Mouse (Mus musculus) 3134 (cell line): ENCODE measurements around the gene Tsga10ip.
"Not testable (repeated sequence)": the region's sequence is repeated elsewhere in the genome, so short reads cannot be mapped to it uniquely, and the experiment has no call there.

Experiments used
- DNase-seq: peaks from one replicate; pipeline ENCODE4 v3.0.0-alpha.2; 2011; ENCODE audit warnings: low spot score; ENCODE audit not compliant: insufficient read length; ENCODE audit errors: extremely low read depth

Gene Tsga10ip

DNA sequence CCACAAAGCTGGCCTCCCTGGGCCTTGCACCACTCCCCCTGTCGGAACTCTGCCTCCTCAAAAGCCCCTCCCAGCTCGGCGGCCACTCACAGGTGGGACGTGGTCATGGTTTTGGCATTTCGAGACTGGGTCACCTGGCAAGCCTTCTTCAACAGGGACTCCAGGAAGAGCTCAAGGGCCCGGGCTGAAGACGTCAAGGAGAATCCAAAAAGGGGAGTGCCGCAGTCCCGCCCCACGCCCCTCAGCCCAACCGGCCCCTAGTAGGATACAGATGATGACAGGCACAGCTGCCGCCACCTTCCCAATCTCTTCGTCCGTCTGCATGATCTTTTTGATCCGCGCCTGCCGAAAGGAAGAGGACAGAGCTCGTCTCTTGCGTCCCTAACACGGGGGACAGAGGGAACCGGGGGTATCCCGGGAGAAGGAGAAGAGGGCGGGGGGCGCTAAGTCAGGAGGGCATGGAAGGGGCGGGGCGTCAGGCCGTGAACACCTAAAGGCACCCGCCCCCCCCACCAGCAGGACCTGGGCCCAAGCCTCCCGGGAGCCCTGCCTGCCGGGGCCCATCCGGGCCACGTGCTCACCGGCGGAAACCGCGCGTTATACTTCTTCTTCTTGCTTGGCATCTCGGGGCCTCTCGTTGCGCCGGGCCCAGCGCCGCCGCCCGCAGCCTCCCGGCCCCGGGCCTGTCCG, 21.9 kb upstream of the Tsga10ip start:
- DNase-seq = peak; percentile 75

DNA sequence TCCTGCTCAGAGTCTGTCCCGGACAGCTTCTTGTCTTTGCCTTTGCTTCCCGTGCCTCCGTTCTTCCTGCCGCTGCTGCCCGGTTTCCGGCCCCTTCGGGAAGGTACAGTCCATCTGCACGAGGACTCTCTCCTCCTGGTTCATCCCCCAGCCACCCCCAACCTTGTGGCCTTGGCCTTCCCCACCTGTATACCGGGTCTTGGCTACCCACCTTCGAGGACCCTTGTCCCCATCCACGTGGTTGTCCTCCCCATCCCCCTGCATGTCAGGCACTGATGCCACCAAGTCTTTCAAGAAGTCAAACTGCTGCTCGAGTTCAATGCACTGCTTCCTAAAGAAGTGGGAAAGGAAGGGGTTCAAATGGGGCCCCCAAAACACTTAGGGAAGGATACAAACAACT, 21.2 kb upstream of the Tsga10ip start:
- no peak for DNase-seq

- no peak for DNase-seq
Measured at GRCm38 (mm10) chr19:5422895-5423443, 20.6 kb upstream of the Tsga10ip start.

GRCm38 (mm10) chr19:5422267-5422666, 19.9 kb upstream of the Tsga10ip start:
- DNase-seq = no peak

DNA sequence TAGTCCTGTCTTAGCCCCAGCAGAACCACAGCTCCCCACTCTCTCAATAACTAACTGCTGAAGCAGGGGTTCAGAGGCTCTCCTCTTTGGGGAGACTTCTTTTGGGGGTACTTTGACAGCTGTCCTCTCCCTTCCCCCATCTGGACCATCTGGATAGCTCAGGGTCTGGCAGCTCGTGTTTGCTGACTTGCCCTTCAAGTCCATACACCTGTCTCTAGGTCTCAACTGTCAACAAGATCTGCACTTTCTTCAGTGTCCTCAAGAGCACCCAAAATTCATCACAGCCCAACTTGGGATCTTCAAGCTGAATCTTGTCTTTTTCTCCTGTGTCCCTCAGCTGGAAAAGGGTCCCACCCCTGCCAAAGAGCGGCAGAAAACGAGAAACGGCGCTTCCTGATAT, 19.5 kb upstream of the Tsga10ip start:
- no peak for DNase-seq

GRCm38 (mm10) chr19:5420579-5420978, 18.3 kb upstream of the Tsga10ip start:
- DNase-seq = no peak

DNA sequence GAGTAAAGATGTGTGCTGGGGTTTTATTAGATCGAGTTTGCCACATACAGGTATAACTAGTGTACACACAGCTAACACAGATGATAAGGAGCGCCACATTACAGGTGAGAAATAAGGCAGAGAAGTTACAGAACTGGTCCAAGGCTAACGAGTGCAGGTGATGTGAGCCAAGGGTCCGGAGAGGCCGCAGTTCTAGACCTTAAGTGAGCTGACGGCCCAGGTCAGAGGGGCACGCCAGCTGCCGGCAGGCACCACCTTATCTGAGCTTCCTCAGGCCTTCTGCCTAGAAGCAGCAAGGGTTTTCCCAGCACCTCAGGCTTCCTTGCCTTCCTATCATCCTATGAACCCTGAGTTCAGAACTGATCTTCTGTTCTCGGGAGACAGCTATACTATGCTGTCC, 17.3 kb upstream of the Tsga10ip start:
- no peak for DNase-seq

GRCm38 (mm10) chr19:5418750-5419466, 16.6 kb upstream of the Tsga10ip start:
- DNase-seq = no peak

DNA sequence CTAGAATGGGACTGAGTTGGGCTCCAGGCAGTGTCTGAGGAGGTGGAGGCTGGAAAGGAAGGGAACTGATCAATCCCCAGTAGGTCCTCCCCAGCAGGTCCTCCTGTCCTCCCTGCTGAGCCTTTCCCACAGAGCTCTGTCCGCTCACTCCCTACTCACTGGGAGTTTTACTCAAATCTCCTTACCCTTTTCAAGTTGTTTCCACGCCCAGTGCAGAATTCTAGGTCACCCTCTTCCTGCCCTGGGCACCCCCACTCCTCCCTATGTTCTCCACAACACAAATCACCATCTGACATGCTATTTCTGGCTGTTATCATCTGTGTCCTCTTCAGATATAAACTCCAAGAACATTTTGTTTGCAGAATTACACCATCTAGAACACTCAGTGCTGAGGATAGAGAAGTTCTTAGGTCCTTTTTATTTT, 12.2 kb upstream of the Tsga10ip start:
- DNase-seq = no peak

DNA sequence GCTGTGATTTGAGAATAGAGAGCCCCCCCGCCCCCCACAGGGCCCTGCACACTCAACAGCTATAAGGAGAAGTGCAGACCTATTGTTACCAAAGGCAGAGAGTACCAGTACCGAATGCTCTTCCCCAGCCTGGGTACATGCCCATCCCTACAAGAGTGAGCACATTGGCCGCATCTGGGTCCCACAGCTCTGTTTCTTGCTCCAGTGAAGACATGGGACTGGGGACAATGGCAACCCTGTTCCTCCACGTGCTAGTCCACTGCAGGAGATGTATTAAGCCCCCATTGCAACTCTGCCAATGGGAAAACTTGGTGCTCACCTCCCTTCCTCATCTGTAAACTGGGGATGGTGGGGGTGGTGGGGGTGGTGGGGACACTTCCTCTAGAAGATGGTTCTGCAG, 11.5 kb upstream of the Tsga10ip start:
- no peak for DNase-seq

DNA sequence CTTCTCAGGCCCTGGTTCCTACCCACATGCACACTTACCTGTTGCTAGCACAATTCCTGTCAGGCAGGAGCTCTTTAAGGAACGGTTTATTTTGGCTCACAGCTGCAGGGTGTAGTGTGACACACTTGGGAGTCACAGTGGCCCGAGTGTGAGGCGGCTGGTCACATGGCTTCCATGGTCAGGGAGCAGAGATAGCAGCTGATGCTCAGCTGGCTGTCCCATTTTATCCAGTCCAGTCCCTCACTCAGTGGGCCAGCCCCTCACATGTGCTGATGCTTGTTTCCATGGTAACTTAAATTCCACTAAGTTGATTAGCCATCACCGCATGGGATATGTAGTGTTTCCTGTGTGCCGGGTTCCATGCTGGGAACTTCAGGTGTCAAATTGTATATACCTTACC, 9.6 kb upstream of the Tsga10ip start:
- no peak for DNase-seq

- no peak for DNase-seq
Measured at GRCm38 (mm10) chr19:5410641-5411040, 8.3 kb upstream of the Tsga10ip start.

GRCm38 (mm10) chr19:5409068-5409467, 6.7 kb upstream of the Tsga10ip start:
- DNase-seq = no peak

- DNase-seq = no peak
Measured at GRCm38 (mm10) chr19:5408057-5409001, 6.0 kb upstream of the Tsga10ip start.

DNA sequence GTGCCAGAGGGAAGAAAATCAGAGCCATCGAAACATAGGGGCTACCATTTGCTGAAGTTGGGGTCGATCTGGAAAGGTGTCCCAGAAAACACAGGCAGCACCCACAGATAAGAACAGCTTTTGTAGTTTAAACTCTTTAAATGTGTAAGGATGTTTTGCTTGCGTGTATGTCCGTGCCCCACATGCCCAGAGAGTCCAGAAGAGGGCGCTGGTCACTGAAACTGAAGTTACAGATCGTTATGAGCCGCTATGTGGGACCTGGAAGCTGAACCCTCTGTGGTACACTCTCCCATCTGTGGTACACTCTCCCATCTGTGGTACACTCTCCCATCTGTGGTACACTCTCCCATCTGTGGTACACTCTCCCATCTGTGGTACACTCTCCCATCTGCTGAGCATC, 4.8 kb upstream of the Tsga10ip start:
- DNase-seq = no peak

DNA sequence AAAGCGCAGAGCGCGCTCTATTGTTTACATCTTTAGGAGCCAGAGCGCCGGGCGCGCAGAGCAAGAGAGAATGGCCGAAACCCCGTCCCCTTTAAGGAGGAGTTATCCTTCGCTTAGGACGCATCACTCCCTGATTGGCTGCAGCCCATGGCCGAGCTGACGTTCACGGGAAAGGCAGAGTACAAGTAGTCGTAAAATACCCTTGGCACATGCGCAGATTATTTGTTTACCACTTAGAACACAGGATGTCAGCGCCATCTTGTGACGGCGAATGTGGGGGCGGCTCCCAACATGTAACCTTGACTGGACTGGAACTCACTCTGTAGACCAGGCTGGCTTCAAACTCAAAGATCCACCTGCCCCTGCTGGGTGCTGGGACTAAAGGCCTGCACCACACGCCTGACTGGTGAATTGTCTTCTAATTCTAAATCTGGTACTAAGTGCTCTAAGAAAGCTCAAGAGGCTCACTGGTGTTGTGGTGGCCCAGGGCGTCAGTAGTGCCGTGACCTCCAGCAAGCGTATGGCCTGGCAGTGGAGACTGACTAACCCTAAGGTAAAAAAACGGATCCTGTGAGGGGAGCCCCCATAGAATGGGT, 4.3 kb upstream of the Tsga10ip start:
- DNase-seq = not testable (repeated sequence)

GRCm38 (mm10) chr19:5405924-5406323, 3.6 kb upstream of the Tsga10ip start:
- no peak for DNase-seq

DNA sequence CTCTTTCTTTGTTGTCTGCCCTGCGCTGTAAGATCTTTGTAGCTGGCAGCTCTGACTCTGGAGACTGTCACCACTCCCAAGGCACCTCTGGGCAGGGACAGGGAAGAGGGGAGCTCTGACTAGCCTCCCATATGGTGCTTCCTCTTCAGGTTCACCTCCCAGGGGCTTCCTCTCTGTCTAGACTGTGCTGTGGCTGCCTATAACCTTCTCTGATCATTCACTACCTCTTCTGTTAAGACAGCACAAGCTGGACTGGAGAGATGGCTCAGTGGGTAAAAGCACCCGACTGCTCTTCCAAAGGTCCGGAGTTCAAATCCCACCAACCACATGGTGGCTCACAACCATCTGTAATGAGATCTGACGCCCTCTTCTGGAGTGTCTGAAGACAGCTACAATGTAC, 1.3 kb downstream of the Tsga10ip start:
- not testable (repeated sequence) for DNase-seq

GRCm38 (mm10) chr19:5395371-5395770, 7.0 kb downstream of the Tsga10ip start:
- no peak for DNase-seq

- DNase-seq = no peak
Measured at GRCm38 (mm10) chr19:5394168-5394567, 8.2 kb downstream of the Tsga10ip start.

DNA sequence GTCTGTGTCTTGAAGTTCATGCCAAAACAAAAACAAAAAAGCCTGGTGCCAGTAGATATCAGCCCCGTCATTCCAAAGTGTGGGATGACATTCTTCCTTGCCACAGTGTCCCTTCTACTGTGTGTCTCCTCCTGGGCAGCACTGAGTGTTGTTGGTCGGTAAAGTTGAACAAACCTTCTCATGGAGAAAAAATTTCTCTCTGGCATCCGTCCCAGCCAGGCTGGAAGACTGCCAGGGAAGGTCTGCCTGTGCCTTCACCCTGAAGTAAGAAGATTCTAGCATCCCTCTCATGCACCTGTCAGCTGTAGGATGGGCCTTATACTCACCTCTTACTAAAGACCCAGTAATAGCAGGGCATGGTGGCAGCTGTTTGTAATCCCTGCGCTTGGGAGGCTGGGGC, 9.4 kb downstream of the Tsga10ip start:
- DNase-seq = peak; percentile 58
